Mouse (Mus musculus) cerebellum, adult 11 months (tissue): ENCODE measurements around the gene Fcgr2b.
"Not testable (repeated sequence)": the region's sequence is repeated elsewhere in the genome, so short reads cannot be mapped to it uniquely, and the experiment has no call there.

ENCODE experiments used
- DNase-seq: peaks from one replicate; pipeline ENCODE4 v3.0.0; 2022

Fcgr2b gene

DNA sequence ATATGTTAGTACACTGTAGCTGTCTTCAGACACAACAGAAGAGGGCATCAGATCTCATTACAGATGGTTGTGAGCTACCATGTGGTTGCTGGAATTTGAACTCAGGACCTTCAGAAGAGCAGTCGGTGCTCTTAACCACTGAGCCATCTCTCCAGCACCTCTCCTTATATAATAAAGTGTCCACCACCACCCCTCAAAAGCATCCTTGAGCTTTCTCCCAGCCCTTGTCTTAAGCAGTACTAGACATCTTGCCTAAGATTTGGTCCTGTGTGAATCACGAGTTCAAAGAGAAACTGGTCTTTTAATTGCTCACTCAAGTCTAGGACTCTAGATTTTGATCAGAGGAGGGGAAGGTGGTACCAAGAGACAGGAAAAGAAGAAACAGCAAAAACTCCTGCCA lies 997 bp downstream of the Fcgr2b start:
- not testable (repeated sequence) for DNase-seq

DNA sequence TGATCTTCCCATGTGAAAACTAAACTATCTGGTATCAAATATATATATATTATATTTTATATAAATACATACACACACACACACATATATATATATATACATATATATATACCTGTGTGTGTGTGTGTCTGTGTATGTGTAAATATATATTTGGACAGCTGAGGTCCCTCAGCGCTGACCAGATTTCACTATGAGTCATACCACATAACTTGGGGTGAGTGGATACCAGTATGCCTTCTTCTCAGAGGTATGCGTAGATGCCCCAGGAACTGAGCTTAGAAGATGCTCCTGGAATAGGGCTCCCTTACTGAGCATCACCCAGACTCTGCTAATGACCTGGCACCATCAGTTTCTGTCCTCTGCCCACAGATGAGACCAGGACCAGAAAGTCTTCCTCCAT lies 1.6 kb downstream of the Fcgr2b start:
- DNase-seq: no peak

DNA sequence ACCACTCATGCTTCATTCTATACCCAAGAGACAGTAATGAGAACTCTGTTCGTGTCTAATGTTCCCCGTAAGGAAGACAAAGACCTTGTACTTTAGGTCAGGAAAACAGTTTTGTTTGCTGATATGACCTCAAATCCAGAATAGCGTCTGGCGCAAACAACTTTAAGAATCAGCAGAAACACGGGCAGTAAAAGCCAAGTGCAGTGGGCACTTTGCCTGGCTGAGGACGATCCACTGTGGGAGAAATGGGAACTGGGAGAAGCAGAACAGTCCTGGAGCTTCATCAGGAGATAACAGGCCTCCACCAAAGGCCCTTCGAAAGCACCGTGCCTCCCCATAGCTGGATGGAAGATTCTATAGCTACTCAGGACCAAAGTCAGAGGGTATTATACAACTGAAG lies 2.2 kb downstream of the Fcgr2b start:
- no peak for DNase-seq

DNA sequence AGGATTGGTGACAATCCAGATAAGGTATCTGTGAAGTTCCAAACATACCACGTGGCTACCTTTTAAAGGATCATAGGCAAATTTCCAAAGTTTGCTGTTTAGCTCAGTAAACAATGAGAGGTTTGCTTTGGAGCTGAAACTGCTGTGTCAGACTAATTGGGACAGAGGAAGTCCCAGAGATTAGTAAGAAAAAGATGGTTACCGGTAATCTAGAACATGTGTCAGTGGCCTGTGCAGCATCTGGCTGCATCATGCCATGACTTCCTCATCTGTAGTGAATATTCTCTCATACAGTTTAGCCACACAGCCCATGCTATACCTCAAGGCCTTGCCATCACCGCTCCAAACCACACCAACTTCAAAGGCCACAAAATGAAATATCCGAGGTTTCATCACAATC lies 3.4 kb downstream of the Fcgr2b start:
- DNase-seq: no peak

DNA sequence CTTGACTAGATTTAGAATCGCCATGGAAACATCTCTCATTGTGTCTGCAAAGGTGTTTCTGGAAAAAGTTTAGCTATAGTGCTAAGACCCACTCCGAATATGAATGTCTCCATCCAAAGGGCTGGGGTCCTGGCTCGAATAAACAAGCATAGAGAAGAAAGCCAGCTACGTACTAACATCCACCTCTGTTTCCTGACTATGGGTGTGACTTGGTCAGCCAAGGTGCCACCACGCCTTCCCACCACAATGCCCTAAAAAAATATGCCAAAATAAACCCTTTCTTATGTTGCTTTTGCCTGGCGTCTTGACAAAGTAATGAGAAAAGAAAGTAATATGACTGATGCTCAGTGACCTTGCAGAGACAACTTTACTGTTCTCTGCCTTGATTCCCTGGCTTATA lies 3.9 kb downstream of the Fcgr2b start:
- DNase-seq: no peak

DNA sequence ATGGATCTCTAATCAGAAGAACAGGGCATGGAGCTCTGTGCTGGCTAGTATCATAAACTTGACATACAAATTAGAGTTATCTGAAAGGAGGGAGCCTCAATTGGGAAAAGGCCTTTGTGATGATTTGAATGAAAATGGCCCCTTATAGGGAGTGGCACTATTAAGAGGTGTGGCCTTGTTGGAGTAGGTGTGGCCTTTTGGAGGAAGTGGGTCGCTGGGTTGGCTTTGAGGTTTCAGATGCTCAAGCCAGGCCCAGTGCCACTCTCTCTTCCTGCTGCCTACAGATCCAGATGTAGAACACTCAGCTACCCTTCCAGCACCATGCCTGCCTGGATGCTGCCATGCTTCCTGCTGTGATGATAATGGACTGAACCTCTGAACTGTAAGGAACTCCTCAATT lies 7.8 kb downstream of the Fcgr2b start:
- DNase-seq: no peak

DNA sequence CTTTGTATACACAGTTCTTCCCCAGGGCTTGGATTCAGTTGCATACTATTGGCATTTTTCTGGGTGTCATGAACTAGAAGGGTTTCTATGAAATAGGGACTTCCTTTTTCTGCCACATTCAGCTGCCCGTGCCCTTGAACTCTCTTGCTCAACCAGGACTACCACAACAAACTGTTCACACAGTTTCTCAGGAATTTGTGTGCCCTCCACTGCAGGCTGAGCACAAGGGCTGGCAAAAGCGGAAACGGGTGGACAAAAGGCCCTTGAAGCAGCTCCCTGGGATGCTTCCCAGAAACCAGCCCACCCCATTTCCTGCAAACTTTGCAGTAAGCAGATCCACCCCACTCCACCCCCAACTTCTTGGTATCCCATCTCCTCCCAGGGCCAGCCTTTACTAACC lies 8.8 kb downstream of the Fcgr2b start:
- DNase-seq: no peak

DNA sequence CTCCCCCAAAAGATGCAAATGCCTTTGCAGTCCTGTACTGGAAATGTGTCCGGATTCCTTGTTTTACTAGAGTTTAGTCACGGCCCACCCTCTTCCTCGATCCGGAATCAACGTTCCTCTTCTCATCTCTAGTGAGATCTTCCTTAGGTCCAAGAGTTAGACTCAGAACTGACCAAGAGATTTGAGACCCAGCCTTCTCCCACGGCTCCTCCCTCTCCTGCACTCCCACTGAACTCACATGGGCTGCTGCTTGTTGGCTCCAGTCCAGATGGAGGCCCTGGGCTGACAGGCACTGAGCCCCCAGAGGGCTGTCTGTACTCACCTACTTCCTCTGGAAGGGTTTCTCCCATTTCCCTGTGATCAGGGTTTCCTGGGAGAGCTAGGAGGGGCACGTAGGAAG lies 13.3 kb downstream of the Fcgr2b start:
- no peak for DNase-seq

DNA sequence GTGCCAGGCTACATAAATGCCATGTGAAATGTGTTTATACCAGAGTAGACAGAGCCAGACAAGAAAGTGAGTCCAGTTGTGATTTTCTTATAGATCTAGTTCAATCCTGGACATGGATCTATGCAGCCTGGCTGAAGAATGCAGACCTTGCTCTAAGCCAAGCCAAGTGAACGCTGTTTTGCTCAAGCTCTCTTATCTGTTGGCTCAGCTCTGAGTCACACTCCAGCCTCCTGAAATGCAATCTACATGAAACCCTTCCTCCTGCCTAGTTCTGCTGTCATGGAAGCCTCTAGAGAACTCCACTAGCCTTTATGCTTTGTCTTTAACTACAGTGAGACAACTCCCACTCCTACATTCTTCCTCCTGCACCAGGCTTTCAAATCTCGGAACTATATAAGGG lies 14.0 kb downstream of the Fcgr2b start:
- DNase-seq: no peak

DNA sequence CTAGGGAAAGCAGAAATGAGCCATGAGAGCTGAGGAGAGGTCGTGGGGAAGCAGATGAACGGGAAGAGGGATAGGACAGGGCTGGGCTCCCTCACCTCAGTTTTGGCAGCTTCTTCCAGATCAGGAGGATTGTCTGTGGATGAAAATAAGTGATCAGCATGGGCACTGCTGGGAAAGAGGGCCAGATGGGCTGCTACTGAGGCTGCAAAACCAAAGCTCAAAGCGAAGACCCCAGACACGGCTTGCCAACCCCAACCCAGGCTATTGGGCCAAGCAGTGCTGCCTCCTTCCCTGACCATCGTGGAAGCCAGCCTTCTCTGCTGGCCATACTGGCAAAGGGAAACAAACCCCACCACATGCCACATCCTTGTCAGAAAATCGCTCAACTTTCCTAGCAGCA lies 15.2 kb downstream of the Fcgr2b start:
- DNase-seq: no peak

DNA sequence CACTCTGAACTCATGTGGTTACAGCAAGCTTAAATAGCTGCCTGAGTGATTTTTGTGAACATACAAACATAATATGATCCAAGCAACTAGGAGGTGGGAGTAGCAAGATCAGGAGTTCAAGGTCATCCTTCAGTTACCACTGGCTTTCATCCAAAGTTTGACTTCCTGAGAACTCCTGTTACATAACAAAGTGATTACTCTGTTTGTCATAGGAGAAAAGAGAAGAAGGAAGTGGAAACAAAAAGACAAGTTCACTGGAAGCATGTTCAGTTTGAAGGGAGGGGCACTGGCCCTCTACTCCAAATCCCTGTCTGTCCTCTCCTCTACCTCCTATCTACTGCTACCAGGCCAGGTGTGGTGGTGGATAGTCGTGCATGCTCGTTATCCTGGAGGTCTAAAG lies 16.6 kb downstream of the Fcgr2b start:
- DNase-seq: no peak

DNA sequence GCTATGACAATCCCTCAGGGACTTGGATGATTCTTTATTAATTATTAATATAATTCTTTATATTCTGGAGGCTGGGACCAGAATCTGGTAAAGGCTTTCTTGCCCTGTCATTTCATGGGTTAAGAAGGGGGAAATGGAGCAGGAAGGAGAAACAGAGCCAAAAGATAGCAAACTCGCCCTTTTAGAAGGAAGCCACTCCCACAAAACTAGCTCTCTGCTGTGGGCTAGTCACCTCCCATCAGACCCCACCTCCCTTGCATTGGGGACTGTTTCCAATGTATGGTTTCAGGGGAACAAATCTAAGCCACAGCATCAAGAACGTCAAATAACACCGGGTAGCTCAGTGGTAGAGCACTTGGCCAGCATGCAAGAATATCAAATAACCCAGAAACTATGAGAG lies 18.1 kb downstream of the Fcgr2b start:
- DNase-seq: no peak

DNA sequence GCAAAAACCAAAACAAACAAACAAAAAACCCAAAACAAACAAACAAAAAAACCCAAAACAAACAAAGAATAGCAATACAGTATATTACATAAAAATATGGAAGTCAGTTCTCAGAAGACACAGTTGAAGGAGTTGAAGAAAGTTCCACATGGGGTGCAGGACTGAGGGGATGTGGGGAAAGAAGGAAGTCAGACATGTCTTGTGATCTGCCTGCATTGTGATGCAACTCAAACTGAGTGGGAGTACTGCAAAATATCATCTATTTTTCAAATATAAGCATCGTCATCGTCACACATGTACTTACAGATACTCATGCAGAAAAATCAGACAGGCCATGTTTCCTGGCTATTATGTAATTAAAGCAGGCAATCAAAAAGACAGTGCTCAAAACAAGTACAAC lies 23.2 kb downstream of the Fcgr2b start:
- DNase-seq: no peak

DNA sequence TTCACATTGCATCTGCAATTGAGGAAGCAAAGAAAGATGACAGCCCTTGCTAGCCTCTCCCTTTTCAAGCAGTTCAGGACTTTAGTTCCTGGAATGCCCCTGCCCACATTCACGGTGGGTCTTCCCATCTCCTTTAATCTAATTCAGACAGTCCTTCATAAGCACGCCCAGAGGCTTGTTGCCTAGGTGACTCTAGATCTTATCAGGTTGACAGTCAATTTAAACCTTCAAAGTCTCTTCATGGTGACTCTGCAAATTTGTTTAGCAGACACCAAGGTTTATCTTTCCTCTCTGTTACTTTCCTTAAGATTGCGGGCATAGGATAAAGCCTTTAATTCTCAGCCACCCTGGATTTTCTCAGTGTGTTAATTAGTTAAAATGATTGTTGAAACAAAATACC lies 25.6 kb downstream of the Fcgr2b start:
- no peak for DNase-seq

DNA sequence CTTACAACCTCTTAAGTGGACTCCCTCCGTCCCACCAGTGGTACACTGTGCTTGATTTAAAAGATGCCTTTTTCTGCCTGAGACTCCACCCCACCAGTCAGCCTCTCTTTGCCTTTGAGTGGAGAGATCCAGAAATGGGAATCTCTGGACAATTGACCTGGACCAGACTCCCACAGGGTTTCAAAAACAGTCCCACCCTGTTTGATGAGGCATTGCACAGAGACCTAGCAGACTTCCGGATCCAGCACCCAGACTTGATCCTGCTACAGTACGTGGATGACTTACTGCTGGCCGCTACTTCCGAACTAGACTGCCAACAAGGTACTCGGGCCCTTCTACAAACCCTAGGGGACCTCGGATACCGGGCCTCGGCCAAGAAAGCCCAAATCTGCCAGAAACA lies 31.4 kb downstream of the Fcgr2b start:
- not testable (repeated sequence) for DNase-seq

DNA sequence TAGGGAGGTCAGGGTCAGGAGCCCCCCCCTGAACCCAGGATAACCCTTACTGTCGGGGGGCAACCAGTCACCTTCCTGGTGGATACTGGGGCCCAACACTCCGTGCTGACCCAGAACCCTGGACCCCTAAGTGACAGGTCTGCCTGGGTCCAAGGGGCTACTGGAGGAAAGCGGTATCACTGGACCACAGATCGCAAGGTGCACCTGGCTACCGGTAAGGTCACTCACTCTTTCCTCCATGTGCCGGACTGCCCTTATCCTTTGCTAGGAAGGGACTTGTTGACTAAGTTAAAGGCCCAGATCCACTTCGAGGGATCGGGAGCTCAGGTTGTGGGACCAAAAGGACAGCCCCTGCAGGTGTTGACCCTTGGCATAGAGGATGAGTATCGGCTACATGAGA lies 32.2 kb downstream of the Fcgr2b start:
- DNase-seq: not testable (repeated sequence)

DNA sequence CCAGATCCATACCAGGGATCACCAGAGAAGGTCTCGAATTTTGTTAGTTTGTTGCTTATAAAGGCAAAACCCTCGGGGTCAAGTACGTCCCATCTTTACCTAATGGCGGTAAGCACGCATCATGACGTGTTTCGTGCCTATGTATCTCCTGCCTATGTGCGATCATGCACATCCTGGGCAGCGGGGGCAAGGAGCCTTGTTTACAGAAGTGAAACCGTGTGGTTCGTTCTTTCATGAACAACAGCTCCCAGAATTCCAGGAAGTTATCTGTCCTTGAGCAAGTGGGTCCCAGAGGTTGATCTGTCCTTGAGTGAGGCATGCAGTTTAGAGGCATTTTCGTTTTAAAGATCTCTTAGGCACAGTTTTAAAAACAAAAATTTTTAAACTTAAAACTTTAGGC lies 37.1 kb downstream of the Fcgr2b start:
- DNase-seq: no peak

DNA sequence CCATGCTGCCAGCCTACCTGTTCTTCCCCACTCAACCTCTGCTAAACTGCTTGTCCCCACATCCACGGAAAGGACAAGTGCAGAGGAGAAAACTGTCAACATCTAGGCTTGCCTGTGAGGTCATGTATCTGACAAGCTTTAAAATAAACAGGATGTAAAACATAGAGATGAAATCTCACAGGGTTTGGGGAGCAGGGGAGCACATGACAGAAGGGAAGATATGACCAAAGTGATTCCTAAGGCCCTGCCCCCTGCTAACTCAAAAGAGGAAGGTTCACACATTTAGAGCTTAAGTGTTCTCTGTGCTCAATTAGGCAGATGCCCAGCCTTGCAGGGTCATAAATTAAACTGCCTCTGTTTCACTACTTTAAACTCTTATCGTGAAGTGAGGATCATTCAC lies 42.0 kb downstream of the Fcgr2b start:
- DNase-seq: no peak

DNA sequence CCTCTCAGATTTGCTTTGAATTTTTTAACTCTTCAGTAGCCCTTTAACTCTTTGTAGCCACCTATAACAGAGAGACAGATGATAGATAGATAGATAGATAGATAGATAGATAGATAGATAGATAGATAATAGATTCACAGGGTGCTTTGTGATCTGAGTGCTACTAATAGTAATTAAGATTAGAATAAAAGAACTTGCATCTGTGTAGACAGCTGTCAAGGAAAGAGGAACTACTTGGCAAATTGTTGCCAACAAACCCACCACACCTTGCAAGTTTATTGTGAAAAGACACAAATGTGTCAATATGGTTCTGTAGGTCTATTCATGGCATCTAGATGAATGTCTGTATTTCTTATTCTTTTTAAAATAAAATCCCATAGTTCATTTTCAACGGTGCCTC lies 42.4 kb downstream of the Fcgr2b start:
- DNase-seq: no peak

DNA sequence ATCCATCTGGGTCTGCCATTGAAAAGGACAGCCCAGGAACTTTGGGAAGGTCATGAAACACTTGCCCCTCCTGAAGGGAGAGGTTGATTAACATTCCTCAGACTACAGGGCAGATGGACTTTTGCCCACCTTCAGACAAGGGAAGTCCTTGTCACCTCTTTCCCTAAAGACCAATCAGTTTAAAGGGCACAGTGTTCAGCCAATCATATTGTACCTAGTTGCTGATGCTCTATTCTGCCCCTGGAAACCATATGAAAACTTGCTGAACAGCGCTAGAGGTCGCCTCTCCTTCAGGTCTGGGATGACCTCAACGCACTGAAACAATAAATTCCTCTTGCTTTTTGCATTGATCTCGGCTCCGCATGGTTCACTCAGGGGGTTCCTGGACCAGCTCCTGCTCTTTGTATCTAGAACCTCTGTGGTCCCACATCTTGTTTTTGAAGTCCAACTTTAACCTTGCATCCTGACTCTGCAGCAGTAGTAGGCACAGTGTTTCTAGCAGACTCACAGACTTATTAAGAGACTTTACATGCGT lies 42.9 kb downstream of the Fcgr2b start:
- no peak for DNase-seq

DNA sequence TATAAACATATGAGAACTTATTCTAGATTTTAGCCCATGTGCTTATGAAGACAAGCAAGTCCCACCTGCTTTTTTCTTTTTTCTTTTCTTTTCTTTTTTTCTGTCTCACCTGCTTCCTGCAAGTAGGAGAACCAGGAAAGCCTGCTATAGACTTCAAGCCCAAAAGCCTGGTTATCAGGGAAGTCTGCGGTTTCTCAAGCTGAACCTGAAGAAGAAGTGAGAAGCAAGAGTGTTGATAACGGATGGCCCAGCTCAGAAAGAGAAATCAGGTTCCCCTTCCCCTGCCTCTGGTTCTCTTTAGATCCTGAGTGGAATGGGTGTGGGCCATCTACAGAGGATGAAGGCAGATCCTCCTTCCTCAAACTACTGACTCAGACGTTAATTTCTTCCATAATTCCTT lies 44.3 kb downstream of the Fcgr2b start:
- DNase-seq: no peak

DNA sequence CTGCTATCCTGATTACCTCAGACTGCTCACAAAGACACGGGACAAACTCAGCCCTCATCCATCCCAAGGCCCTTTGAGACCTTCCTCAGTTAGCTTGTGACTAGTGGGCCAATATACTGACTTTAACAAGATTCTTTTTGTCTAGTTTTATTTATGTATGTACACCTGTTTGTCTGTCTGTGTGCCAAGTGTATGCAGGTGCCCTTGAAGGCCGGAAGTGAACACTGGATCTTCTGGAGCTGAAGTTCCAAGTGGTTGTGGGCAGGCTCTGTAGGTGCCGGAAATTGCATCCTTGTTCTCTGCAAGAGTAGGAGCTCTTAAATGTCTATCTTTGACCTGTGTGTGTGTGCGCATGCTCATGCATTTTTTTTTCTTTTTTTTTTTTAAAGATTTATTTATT lies 47.1 kb downstream of the Fcgr2b start:
- DNase-seq: no peak

DNA sequence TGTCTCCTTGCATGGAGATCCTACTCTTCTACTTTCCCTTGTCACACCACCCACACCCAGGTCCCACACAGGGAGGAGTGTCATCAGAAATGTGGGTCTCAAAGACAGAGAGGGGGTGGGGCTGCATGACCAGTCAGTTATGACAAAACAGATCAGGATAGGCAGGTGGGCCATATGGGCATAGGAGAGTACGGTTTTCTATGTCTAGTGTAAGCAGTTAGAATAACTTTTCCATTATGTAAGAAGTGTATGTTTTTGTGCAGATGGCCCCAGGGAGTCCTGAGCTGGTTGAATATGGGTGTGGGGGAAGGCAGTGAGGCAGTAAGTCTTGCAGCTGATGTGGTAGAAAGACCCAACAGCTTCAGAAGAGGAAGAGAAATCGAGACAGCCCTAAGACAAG lies 47.9 kb downstream of the Fcgr2b start:
- DNase-seq: no peak

DNA sequence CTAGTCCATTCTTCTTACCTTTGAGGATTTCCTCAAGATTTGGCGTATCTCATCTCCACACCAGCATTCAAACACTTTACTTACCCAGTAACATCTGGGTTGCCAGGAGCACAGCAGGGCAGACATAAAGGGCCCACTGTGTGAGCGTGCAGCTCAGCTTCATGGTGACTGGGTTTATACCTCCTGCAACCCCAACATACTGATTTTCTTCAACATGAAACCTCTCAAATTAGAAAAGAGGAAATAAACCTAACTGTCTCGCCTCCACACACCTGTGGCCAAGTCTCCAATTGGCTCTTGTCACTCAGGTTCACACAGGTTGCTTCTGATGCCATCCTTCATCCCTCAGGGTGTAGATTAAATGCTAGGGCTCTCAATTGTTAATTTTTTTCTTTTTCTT lies 49.0 kb downstream of the Fcgr2b start, which contains the start of gene Fcrla:
Gene Fcrla (minus strand): TSS at position 206 of the 400 bp plus-strand sequence.
- no peak for DNase-seq

DNA sequence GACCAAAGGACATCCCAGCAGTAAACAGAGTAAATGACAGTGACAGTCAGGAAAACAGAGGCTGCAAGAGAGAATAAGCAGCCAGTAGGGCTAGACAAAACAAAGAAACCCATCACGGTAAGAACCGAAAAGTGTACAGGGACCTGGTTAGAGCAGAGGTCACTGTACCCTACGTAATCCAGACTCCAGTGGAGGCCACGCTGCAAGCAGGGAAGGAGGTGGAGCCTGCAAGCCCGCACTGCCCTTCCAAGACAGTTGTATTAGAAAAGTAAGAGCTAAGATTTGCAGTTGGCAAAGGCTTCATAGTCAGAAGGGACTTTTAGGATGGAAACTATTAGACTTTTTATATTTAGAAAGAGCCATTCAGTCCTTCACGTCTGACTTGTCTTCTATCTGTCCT lies 49.4 kb downstream of the Fcgr2b start:
- DNase-seq: no peak

DNA sequence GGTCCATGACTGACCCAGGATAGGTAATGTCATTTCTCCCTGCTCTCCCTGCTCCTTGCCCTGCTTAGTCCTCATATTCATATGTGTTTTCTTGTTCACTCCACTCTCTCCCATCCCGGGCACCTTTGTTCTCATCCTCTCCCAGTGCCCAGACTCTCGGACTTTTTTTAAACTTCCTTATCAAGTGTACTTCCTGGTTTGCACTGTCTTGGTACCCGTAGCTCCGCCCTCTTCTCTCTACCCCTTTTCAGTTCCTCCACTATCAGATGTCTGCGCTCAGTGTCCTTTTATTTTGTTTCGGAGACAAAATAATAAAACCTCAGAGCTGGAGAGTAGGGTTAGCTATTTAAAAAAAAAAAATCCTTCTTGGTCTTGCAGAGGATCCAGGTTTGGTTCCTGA lies 51.9 kb downstream of the Fcgr2b start:
- DNase-seq: no peak
